Mouse (Mus musculus): ENCODE results near the gene Sptb.

DNA sequence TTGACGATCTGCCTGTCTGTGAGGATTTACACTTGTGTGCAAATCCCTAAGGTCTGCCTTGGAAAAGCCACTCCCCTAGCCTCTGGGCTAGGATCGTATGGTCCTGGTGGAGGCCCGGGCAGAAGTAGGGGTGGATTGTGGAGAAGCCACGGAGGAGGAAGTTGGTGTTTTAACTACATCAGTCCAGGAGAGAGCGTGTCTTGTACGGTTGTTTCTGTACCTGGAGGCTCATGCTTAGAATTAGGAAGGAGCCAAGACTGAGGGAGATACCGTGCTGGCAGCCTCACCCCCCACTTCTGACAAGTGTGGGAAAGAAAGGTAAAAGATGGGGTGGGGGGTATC, 162.3 kb downstream of the Sptb start:
- TF ChIP-seq POLR2A (IDR thresholded peaks at IDR 0.05; ENCODE audit: borderline replicate concordance, extremely low read depth, low read depth, low read length) = no peak
- no peak for TF ChIP-seq CTCF (IDR thresholded peaks at IDR 0.05; ENCODE audit: insufficient read depth, low read length)
